Mouse (Mus musculus) erythroblast, adult 5-6 weeks (primary cell): ENCODE data around the gene 1700040F15Rik. TPM values are rescaled to one million over a fixed set of nuclear protein-coding genes. Genes with fewer than 3 reads are reported as not detected.
"Not testable (repeated sequence)": the region's sequence is repeated elsewhere in the genome, so short reads cannot be mapped to it uniquely, and the experiment has no call there.

Experiments
- ATAC-seq: replicated peaks from 2 replicates; pipeline ENCODE4 v1.8.0; 2016; ENCODE audit warnings: moderate number of reproducible peaks, mild to moderate bottlenecking, moderate TSS enrichment, inconsistent platforms; ENCODE audit not compliant: poor library complexity, low FRiP score, severe bottlenecking
- total RNA-seq, 2 experiments: library from RNA; stranded (forward) in 1 of 2; stranded (reverse) in 1 of 2; fragments of 150-400 nt in 1 of 2; fragments of 200-764, 138-1000 nt in 1 of 2; gene quantifications; 2 replicates each; pipeline versions ENCODE4 v1.2.3 to v1.2.4; 2015 to 2017; ENCODE audit warnings: low replicate concordance in 2 of 2

The 1700040F15Rik gene
- total RNA-seq (2015; ENCODE audit: low replicate concordance), result not detected in 2 replicates
- total RNA-seq (2017; ENCODE audit: low replicate concordance), result not detected in 2 replicates

GRCm38 (mm10) chrY:61101947-61102346 lies at the start of gene 1700040F15Rik:
Gene 1700040F15Rik, plus strand, starts transcription at chrY:61102247.
- not testable (repeated sequence) for ATAC-seq
